Mouse (Mus musculus) spleen, postnatal 14 days (tissue): ENCODE results near the gene Cyb5r1.
A peak's percentile ranks its signal among the peaks of the same experiment; 100 is the strongest.
"Not testable (repeated sequence)": the region's sequence is repeated elsewhere in the genome, so short reads cannot be mapped to it uniquely, and the experiment has no call there.

Experiments
- DNase-seq, 2 experiments: peaks; one replicate each; pipeline ENCODE4 v3.0.0; 2021 to 2022; ENCODE audit warnings: low spot score in 2 of 2

Gene Cyb5r1

DNA sequence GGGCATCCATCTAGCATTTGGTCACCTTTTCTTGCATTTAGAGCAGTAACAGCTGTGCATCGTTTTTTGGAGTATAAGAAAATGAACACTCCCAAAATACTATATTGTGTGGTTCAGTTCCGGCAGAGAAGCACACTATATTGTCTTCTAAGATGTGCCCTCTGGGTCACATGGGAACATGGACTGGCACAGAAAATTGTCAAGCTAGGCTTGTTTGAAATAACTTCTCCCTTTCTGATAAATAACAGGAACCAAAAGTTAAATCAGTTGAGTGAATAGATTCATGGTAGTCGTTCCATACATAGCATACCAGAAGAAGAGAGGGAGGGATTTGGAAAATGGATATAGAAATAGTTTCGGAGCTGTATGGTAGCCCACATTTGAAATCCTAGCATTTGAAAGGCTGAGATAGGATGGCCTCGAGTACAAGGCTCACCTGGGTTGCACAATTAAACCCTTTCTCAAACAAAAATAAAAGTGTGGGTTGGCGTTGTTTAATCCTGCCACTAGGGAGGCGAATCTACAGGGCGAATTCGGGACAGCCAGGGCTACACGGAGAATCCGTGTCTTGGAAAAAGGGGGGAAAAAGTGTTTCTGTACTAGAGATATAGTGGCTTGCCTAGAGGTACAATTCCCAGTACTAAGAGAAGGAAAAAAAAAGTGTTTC is 9.3 kb downstream of the Cyb5r1 start:
- DNase-seq = no peak

DNA sequence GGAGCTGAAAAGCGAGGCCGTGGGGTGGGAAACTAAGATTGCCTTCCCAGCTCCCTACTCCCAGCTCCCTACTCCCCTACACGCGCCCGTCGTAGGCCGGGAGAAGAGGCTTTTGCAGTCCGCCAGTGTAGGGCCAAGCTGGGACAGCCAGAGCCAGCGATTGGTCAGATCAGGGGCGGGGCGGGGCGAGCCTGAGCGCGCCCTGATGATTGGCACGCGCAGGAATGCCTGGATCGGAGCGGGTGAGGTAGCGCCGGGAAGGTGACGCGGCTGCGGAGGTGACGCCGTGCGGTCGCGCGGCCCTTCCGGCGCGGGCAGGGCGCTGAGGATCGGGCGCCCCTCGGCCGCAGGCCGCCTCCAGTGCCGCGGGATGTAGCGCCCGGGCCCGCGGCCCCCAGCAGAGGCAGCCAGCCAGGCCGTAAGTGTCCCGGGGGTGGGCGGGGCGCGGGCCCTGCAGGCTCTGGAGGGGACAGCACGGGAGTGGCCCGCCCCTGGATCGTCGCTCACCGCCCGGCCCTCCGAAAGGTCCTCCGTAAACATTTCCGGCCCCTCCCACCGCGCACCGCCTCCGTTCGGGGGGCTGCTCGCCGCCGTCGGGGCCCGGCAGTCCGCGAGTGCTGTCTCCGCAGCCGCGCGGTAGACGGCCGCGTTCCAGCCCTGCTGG is 9.9 kb downstream of the Cyb5r1 start, which contains the start of gene Adipor1:
Gene Adipor1, plus strand, starts transcription at position 211 of the 664 bp plus-strand sequence.
- DNase-seq = peak; percentile 91 to 94

DNA sequence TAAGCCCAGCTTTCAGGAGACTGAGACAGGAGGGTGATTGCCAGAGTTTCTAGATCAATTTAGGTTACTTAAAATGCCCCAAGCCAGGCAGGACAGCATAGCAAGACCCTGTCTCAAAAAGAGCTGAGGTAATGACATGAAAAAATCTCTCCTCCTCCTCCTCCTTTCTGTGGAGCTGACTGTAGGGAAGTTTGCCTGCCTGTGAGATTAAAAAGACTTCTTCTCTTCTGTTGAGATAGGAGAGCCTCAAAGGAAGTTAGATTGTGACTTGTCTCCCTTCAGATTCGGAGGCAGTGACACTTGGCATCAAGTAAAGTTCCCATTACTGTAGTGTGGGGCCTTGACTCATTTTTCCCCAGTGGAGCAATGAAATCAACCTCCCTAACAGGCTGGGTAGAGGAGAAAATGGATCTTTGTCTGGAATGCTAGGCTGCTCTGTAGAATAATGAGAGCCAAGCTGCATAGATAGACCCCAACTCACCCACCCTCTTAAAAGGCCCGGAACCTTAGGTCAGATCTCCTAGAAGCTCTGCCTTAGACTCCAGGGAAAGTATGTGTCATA is 13.1 kb downstream of the Cyb5r1 start:
- no peak for DNase-seq

DNA sequence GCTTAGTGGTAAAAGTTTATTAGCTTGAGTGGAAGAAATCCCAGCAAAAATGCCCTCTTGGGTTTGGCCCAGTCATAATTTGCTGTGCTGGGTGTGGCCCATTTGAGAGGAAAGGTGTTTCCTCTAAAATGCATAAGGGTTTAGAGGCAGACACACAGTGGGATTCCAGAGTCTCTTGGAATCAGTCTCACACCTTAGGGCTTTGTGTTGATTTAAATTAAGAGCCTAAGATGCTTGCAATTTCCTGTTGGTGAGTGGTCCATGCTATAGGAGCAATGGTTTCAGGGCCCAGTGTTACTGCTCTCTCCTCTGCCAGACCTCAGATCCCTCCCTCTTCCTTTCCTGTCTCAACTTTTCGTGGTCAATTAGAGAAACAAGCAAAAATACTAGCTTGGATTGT is 13.8 kb downstream of the Cyb5r1 start:
- DNase-seq = no peak

DNA sequence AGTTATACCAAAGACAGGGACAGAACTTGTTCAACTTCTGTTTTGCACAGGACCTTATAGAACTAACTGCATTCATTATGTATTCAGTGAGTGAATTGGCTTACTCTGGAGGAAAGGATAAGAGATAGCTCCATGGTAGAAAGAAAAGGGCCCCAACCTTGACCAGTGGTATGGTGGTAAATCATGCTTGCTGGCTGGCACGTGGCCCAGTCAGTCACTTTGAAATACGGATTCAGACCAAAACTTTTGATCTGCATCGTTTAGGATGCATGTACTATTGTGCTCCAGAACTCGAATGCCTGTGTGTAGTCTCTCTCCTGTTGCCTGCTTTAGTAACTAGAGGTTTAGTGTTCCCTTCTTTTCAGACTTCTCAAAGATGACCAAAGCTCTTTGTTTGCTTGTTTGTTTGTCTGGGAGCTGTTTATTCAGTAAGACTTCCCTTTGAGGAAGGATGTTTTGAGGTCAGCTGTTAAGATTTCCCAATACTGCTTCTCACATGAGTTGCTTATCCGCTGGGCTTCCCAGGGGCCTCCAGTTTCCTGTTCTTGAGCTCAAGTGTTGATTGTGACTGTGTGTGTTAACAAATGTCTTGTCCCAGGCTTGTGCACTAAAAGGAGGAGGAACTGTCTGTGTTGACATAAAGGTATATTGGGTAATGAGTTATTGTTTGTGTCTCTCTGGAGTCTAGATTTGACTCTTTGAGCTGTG is 14.5 kb downstream of the Cyb5r1 start:
- no peak for DNase-seq

DNA sequence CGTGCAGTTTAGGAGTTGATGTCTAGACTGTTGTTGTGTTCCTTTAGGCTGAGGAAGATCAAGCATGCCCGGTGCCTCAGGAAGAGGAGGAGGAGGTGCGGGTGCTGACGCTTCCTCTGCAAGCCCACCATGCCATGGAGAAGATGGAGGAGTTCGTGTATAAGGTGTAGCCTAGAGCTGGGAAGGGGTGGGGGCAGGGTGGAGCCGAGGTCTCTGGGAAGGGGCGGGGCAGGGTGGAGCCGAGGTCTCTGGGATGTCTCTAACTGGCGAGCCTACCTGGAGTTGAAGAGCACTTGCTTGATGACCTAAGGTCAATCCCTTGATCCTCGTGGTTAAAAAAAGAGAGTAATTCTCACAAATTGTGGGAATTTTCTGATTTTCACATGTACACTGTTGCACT is 18.6 kb downstream of the Cyb5r1 start:
- DNase-seq = peak in 1 of 2 experiments; percentile 22

DNA sequence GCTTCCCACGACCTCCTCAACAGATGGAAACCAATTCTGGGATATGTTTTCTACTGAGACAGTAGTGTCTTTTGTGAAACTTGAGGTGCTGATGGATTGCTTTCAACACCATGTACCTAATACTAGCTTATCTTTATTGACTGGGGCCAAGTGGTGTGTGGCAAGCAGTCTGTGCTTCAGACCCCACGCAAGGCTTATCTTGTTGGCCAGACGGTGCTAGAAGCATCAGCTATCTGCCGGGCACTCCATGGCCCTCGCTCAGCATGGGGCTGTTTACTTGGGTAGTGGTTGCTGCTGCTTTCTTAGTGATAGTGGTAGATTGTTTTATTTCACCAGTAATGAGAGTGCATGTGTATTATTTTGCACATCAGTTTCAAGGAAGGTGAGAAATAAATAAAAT is 20.9 kb downstream of the Cyb5r1 start:
- peak; percentile 55 to 67 for DNase-seq

DNA sequence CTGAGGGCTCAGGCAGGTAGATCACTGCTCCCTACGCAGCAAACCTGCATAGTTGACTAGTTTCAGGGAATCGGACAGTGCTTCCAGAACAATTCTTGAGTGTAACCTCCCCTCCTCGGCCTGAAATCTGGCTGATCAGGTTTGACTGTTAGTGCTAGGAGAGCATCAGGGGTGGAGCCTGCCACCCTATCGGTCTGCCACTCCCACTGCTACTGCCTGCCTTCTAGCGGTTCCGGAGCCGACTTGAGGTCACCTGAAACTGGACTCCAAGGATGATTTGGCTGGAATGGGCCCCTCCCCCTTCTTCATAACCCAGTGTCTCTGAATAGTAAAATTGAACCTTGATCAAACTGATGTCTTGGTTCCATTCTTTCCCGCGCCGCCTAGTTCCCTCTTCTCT is 27.6 kb downstream of the Cyb5r1 start:
- no peak for DNase-seq

DNA sequence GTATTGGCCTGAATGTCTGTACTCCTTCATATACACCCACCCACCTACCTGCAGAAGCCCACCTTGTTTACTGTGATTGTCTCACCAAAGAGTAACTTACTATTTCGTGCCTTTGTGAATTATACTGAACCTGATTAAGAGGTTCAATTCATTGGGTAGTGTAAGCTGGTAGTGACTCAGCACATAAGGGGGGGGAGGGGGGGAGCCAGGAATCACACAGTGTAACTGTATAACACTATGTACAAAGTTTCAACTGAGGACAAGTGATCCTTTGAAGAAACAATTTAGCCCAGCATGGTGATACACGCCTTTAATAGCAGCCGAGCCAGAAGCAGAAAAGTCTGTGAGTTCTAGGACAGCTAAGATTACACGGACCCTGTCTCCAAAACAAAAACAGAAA is 28.1 kb downstream of the Cyb5r1 start:
- no peak for DNase-seq

DNA sequence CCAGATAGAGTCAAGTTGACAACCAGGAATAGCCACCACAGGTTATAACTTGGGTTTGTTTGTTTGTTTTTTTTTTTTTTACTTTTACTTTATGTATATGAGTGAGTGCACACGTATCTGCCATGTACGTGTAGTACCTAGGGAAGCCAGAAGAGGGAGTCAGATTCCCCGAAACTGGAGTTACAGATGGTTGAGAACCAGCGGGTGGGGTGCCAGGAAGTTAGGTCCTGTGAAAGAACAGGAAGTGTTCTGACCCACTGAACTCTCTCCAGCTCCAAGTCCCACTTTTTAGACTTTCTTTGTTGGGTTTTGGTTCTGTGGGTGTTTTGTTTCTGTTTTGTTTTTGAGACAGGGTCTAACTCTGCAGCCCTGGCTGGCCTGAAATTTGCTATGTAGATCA is 30.1 kb downstream of the Cyb5r1 start:
- peak in 1 of 2 experiments; percentile 45 for DNase-seq

DNA sequence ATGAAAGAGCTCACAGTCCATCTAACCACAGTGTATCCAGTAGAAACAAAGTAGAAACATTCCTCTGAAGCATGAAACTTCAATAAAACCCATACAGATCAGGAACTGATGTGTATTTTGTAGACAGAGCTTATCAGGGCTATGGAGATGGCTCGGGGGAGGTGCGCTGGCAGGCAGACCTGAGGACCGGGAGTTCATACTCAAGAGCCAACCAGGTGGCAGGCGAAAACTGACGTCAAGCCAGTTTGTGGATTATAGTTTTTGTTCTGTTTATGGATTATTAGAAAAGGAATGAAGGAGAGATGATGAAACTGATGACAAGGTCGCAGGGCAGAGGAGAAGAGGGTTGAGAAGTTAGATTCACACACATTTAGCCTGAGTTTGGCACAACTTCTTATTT is 35.1 kb downstream of the Cyb5r1 start:
- DNase-seq = no peak

DNA sequence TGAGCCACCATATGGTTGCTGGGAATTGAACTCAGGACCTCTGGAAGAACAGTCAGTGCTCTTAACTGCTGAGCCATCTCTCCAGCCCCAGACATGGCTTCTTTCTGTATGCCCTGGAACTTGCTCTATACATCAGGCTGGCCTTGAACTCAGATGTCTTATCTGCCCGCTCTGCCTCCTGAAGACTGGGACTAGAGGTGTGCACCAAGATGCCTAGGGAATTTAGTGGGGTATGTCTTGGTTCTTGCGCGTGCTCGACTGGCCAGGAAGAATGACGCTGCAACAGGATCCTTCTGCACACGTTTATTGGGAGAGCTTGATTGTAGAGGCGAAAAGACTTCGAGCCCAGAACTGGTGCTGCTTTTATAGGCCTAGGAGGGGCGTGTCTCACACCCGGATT is 36.4 kb downstream of the Cyb5r1 start:
- not testable (repeated sequence) for DNase-seq

DNA sequence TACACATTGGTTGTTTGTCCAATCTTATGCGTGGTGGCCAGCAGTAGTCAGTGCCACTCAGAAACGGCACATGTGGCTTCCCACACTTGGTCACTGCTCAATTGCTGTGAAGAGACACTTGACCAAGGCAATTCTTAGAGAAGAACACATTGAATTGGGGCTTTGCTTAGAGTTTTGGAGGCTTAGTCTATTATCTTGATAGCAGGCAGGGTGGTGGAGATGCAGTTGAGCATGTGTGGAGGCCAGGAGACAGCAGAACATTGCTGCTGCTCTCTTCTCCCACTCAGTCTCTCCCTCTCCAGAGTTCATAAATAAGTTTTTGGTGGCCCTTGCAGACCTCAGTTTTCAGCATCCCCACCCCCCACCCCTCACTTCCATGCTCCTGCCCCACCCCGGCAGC is 37.0 kb downstream of the Cyb5r1 start:
- DNase-seq = no peak

DNA sequence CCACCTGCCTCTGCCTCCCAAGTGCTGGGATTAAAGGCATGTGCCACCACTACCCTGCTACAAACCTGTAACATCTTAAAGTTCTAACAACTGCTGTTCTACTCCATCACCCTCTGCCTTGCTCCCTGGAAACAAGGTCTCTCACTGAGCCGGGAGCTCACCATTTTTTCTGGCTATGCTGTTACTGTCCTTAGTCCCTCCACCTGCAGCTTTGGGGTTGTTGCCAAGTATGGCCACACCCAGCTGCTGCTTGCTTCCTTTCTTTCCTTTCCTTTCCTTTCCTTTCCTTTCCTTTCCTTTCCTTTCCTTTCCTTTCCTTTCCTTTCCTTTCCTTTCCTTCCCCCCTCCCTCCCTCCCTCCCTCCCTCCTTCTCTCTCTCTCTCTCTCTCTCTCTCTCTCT is 37.9 kb downstream of the Cyb5r1 start:
- not testable (repeated sequence) for DNase-seq

DNA sequence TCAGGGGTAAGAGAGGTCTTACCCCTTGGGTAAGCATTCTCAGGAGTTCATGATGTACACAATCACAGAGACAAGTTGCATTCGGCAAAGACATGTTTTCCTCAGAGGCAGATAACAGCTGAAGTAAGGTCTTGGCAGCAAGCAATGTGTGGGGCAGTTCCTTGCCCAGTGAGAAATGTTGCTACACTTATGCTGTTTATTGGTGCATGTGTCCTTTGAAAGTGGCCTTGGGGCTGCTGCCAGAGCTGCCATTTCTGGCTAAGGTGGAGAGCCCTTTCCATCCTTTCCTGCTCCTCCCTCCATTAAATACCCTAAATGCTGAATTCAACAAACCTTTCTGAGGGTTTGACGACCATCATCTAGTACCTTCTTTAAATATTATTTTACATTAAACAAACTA is 40.1 kb downstream of the Cyb5r1 start:
- DNase-seq = no peak

DNA sequence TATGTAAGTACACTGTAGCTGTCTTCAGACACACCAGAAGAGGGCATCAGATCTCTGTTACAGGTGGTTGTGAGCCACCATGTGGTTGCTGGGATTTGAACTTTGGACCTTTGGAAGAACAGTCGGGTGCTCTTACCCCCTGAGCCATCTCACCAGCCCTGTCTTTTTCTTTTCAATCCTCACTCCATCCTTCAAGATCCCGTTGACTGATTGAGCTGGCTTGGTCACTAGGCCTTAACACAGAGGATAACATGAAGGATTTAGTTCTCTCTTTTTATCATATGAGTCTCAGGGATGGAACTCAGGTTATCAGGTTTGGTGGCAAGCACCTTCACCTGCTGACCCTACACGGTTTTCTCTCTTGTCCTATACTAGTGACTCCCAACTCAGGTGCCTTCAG is 43.2 kb downstream of the Cyb5r1 start:
- DNase-seq = not testable (repeated sequence)

DNA sequence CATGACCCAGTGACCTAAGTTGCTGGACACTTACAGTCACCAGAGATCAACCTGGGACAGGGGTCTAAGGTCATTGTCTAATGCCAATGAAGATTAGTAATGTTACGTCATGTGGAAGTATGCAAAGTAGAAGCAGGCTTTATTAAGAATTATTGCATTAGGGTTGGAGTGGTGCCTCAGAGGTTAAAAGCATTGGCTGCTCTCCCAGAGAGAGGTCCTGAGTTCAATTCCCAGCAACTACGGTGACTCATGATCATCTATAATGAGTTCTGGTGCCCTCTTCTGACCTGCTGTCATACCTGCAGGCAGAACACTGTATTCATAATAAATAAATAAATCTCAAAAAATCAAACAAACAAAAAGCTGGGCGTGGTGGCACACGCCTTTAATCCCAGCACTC is 44.8 kb downstream of the Cyb5r1 start:
- DNase-seq = no peak

DNA sequence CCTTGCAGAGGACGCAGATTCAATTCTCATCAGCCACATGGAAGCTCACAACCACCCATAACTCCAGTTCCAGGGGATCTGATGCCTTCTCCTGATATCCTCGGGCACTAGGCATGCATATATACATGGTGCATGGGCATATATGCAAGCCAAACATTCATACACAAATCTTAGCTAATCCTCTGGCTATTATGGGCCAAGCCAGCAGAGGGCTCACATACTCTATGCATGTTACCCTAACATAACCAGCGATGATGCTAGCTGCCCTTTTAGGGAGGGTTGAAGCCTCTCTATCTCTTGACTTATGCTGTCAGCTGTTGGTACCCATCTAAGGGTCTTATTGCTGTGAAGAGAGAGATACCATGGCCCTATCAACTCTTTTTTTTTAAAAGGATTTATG is 45.6 kb downstream of the Cyb5r1 start:
- DNase-seq = peak; percentile 29 to 60

DNA sequence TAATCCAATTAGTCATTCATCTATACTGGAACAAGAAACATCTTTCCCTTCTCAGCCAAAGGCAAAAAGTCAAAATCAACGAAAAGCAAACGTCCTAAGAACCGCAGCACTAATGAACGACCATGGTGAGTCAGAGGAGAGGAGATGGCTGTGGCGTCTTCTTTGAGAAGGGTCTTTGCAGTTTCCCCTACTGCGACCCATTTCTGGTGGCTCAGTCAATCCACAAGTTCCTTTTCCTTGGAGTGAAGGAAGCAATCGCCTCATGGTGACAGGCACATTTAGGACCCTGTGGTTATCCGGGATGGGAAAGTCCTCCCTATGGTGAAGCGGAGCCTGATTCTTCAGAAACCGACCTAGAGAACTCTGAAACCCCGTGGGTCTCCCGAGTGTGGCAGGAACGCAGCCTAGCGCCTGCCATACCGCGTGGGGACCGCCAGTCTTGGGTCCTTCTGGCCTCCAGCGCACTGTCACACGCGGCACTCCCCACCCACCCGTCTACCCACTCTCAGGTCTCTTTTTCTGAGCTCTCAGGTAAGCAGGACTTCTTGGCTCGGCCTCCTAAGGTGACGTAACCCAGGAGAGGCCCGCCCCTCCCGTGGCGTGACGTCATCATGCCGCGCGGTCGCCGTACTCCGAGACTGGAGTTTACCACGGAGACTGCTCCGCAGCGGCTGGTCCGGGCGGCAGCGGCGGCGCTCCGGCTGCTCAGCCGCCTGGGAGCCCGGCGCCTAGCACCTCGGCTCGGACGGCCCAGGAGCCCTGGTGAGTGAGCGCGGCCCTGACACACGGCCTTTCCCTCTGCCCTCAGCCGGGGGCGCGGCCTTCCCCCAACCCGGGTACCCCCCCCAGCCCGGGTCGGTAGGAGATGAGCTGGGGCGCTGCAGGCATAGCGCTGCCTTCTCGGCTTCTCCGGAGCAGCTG is 49.8 kb downstream of the Cyb5r1 start, which contains the start of gene Klhl12:
Gene Klhl12, plus strand, starts transcription at position 628 of the 921 bp plus-strand sequence.
- peak; percentile 97 to 99 for DNase-seq

DNA sequence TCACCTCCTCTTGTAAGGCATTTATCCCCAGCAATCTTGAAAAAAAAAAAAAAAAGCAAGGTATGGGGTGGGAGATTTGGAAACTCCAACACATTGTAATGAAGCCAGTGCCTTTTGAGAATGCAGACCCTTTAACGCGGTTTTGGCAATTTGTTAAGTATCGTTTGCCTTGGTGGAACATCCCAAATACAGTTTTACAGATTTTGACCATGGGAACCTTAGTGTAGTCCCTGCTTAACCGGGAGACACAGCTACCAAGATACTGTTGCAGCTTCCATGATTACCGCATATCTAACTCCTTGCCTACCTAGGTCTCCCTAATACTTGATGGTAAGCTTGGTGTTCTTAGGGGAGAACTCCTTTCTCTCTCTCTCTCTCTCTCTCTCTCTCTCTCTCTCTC is 50.7 kb downstream of the Cyb5r1 start:
- no peak for DNase-seq

DNA sequence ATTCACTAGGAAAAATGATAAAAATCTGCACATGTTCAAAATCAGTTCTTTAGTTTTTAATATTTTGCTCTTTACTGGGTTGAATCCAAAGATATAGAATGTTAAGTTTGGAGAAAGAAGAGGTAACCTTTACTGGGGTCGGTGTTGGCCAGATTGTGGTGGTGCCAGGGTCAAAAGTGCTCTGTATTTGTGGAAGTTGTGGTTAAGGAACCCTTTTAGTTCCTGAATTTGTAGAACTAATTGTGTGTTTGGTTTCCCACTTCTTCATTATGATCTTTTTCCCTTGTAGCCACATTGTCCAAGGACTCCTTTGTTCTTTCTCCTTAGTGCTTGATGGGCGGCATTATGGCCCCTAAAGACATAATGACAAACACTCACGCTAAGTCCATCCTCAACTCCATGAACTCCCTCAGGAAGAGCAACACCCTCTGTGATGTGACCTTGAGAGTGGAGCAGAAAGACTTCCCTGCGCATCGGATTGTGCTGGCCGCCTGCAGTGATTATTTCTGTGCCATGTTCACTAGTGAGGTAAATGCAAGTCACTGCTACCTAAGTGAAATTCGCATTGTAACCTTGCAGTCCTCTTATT is 52.9 kb downstream of the Cyb5r1 start:
- DNase-seq = no peak
